Mouse (Mus musculus): ENCODE measurements at regions not wholly inside any gene's neighbourhood (a gene's known extent, or its start where the extent isn't known, plus 50 kb on each side); places are given as distances from the start of the nearest gene placed in this dataset.

DNA sequence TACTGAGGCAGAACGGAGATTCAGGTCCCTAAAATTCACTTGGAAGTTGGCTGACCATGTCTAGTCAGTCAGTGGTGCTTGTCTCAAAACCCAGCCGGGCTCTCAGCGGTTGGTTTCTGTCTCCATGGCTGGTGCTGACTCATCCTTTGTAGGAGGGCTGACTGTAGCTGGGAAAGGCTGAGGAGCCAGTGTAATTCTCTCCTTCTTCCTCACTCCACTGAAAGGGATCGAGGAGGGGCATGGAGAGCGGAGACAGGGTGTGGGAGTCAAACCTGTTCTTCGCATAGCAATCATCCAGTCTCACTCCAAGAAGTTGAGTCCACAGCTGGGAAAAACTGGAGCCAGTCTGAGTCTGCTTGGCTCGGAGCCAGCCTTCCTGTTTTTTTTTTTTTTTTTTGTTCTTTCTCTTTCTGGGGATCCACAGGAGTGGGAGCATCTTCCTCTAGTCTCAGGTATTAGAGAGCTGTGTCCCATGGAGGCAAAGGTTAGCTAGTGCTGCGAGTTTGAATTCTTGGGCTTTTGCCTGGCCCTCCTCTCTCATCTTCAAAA lies 80.4 kb upstream of the Calcoco1 start:
- TF ChIP-seq CTCF (IDR thresholded peaks at IDR 0.05; ENCODE audit: control insufficient read depth, insufficient read depth, insufficient read length) (no peak), MYOG (IDR thresholded peaks at IDR 0.05; ENCODE audit: control insufficient read depth, extremely low read depth, insufficient read length) (no peak), MYOD1 (IDR thresholded peaks at IDR 0.05; ENCODE audit: control insufficient read depth, insufficient read length, low read depth) (no peak), CEBPB (IDR thresholded peaks at IDR 0.05; ENCODE audit: low read depth) (no peak)
